Mouse (Mus musculus) midbrain, postnatal 0 days (tissue): ENCODE results near the gene Acadsb. TPM values are rescaled to one million over a fixed set of nuclear protein-coding genes. Genes with fewer than 3 reads are reported as not detected.

Experiments
- ATAC-seq: fragments of 200-750 bp; cut with Nextera tagmentation; 2 replicates; pipeline ENCODE4 v1.8.0; 2017; ENCODE audit warnings: moderate number of reproducible peaks, mild to moderate bottlenecking, moderate TSS enrichment, moderate library complexity; ENCODE audit not compliant: low FRiP score
- DNase-seq: peaks from one replicate; pipeline ENCODE4 v3.0.0-alpha.2; 2015; ENCODE audit warnings: low spot score
- H3K27ac ChIP-seq: fragments of 300-500 bp; sonication (generic); 2 replicates; pipeline ENCODE4 v1.5.1; 2014; ENCODE audit warnings: low read depth, mild to moderate bottlenecking, low read length, mixed read lengths
- H3K27me3 ChIP-seq: fragments of 300-500 bp; sonication (generic); 2 replicates; pipeline ENCODE4 v1.6.1; 2014; ENCODE audit warnings: low read length, control low read depth, mixed read lengths; ENCODE audit not compliant: insufficient read depth
- H3K36me3 ChIP-seq: fragments of 300-500 bp; sonication (generic); 2 replicates; pipeline ENCODE4 v1.6.1; 2014; ENCODE audit warnings: low read length, control low read depth, mixed read lengths; ENCODE audit not compliant: insufficient read depth
- H3K4me1 ChIP-seq: fragments of 300-500 bp; sonication (generic); 2 replicates; pipeline ENCODE4 v1.6.1; 2014; ENCODE audit warnings: mild to moderate bottlenecking, control low read depth, antibody characterized with exemption, low read length, mixed read lengths; ENCODE audit not compliant: insufficient read depth
- H3K4me2 ChIP-seq: fragments of 300-500 bp; sonication (generic); 2 replicates; pipeline ENCODE4 v1.6.1; 2014; ENCODE audit warnings: low read depth, mild to moderate bottlenecking, low read length, mixed read lengths; ENCODE audit not compliant: poor library complexity, severe bottlenecking
- H3K4me3 ChIP-seq: fragments of 300-500 bp; sonication (generic); 2 replicates; pipeline ENCODE4 v1.5.1; 2014; ENCODE audit warnings: low read depth, mild to moderate bottlenecking, low read length, moderate library complexity
- H3K9ac ChIP-seq: fragments of 300-500 bp; sonication (generic); replicated peaks from 2 replicates; pipeline ENCODE4 v1.6.1; 2014; ENCODE audit warnings: mild to moderate bottlenecking, low read length, moderate library complexity, mixed read lengths; ENCODE audit not compliant: poor library complexity, severe bottlenecking
- H3K9me3 ChIP-seq: fragments of 300-500 bp; sonication (generic); 2 replicates; pipeline ENCODE4 v1.6.1; 2016; ENCODE audit warnings: low read length, control low read depth
- CTCF ChIP-seq: IDR thresholded peaks from 2 replicates; pipeline ENCODE4 v1.5.1; 2016; ENCODE audit warnings: antibody characterized with exemption, mild to moderate bottlenecking
- WGBS: fragments of 180-500 bp; shearing (Covaris S2); extraction: QIAGEN DNeasy Blood & Tissue Kit; methylation state at CpG from one replicate; pipeline ENCODE4 v1.1.7; 2014; 5-methylcytosine and 5-hydroxymethylcytosine counted together
- polyA plus RNA-seq: library from polyadenylated mRNA; unstranded; fragments of >200 nt; fragmentation: Nextera tagmentation; extraction: Ambion mirVana; gene quantifications from 2 replicates; pipeline ENCODE4 v1.2.1, GENCODE M21; 2015
- total RNA-seq: library from RNA; depleted of rRNA; stranded (reverse); fragments of >200 nt; gene quantifications from 2 replicates; pipeline ENCODE4 v1.2.3, GENCODE M21; 2014; rRNA removed

The Acadsb gene
- total RNA-seq (36.2 and 47.2 TPM in 2 replicates), polyA plus RNA-seq (73.2 and 78.7 TPM in 2 replicates)

DNA sequence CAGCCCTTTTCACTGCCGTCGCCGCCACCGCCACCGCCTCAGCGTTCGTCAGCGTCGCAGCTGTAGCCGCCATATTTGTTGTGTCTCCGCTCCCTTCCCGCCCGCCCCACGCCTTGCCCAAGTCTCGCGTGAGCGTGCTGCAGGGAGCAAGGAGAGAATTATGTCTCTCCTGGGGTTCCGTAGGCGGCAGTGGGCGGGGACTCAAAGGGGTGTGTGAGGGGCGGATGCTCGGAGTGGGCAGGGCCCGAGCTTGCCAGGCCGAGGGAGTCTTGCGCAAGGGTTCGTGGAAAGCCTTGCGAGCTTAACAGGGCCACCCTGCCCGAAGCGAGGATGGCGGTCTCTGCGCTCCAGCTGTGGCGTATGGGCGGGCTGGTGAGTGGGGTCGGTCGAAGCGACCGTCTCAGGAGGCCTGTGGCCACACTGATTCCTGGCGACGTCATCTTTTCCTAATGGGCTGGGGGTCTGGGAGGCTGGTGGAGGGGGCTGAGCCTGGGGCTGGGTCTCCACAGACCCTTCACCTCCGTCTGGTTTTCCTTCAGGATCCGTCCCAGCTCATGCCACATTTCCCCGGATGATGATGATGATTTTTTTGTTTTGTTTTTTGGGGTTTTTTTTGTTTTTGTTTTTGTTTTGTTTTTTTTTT lies at the start of gene Acadsb, which contains the start of gene Ikzf5:
Acadsb (plus strand) TSS at position 186 of the 643 bp plus-strand sequence.
Ikzf5 (minus strand) TSS at position 106 of the 643 bp plus-strand sequence.
- H3K4me3 ChIP-seq = peak within 1 kb of the TSS; percentile 94
- peak within 1 kb of the TSS; percentile 84 for H3K27ac ChIP-seq
- DNase-seq (peak; percentile 97), ATAC-seq (peak; percentile 96)
- no peaks in the 10 kb centered on the region for H3K36me3 ChIP-seq
- TF ChIP-seq CTCF = no peak
- WGBS = under 1% methylated on average over 37 of the region's 42 CpGs
- no peaks in the 10 kb centered on the region for H3K27me3 ChIP-seq
- no peaks in the 10 kb centered on the region for H3K9me3 ChIP-seq
- H3K9ac ChIP-seq = peak within 1 kb of the TSS; percentile 90
- H3K4me1 ChIP-seq = peaks cover 12% of the 10 kb centered on the region; the same call in 1 of the 2 replicates
- H3K4me2 ChIP-seq = peak within 1 kb of the TSS; percentile 74

DNA sequence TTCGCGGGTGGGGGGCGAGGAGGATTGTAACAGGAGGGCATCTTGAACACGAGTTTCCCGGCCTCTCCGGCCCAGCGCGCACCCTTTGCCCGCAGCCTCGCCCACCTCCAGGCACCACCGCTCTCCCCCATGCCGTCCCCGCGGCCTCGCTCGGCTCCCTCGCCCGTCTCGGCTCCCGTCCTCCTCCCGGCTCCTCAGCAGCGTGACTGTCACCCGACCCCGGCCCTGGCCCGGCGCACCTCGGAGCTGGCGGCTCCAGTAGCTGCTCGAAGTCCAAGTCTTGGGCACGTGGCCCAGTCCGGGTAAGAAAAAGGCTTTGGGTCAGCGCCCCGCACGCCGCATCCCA lies 48.2 kb upstream of the Acadsb start:
- WGBS = under 1% methylated on average over 35 of the region's 35 CpGs
- peak overlapping the region; percentile 86 for H3K4me2 ChIP-seq
- TF ChIP-seq CTCF = no peak
- DNase-seq (no peak), ATAC-seq (peak; percentile 76)
- peak overlapping the region; percentile 94 for H3K4me3 ChIP-seq
- H3K36me3 ChIP-seq = peaks cover 3% of the 10 kb centered on the region; the same call in 1 of the 2 replicates
- peak overlapping the region; percentile 90 for H3K9ac ChIP-seq
- H3K27ac ChIP-seq = peak overlapping the region; percentile 77
- H3K27me3 ChIP-seq = no peaks in the 10 kb centered on the region
- no peaks in the 10 kb centered on the region for H3K9me3 ChIP-seq
- H3K4me1 ChIP-seq = no peaks in the 10 kb centered on the region

DNA sequence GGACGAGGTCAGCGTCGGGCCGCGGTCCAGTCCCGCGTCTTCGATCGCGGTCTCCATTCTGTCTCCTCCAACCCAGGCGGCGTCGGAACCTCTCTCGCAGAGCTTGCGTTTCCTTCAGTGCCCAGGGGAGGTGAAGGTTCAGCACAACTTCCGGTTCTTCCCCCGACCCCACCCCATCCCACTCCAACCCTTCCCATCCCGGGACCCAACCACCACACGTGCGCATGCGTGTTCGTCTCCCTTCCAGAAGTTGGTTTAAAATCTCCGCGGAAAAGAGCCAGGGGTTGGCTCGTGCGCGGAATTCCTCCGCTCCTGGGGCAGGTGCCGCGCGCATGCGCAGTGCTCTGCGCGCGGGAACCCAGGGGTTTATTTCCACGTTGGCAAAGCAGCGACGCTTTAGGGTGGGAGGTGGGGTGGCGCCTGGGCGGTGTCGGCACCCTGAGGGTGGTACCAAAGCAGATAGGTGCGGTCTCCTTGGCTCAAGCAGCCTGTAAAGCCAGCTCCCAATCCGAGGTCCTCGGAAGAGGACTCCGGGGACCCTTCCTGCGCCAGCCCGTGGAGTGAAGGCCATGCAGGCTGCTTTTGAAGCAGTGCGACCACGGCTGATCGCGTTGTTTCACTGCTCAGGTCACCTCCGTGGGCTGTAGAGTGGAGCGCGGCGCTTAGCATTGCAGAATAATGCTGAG lies 47.6 kb upstream of the Acadsb start, which contains the start of gene 2310057M21Rik:
2310057M21Rik (minus strand) TSS at position 145 of the 686 bp plus-strand sequence.
- Histone ChIP-seq H3K27me3 (no peaks in the 10 kb centered on the region), H3K36me3 (no peaks in the 10 kb centered on the region), H3K4me1 (no peaks in the 10 kb centered on the region), H3K4me3 (peak within 1 kb of the TSS; percentile 94), H3K9me3 (no peaks in the 10 kb centered on the region), H3K27ac (peak within 1 kb of the TSS; percentile 77), H3K4me2 (peak within 1 kb of the TSS; percentile 86), H3K9ac (peak within 1 kb of the TSS; percentile 90)
- DNase-seq = peak; percentile 99
- peak; percentile 99 for ATAC-seq
- WGBS = under 1% methylated on average over 55 of the region's 55 CpGs
- TF ChIP-seq CTCF = 0 out of 2 replicates have a peak, but pooled peaks have one; percentile 1

DNA sequence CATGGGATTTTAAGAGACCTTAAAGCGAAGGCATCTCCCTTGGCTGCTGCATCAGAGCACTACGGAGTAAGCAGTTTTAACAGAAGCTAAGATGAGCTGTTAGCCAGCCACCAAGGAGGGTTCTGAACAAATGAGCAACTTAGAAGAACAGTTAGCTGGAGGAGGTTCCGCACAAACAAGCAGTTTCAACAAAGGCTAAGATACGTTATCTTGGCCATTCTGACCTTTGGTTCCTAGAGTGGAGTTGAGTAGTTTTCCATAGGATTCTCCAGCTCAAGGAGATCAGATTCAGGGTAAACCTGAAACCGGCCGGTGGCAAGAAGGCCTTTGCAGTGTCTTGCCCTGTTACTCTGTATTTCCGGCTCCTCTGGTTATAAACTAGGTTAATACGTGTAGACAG lies 46.3 kb upstream of the Acadsb start:
- no peaks in the 10 kb centered on the region for H3K4me1 ChIP-seq
- no peak overlapping the region for H3K27ac ChIP-seq
- H3K36me3 ChIP-seq = no peaks in the 10 kb centered on the region
- DNase-seq (no peak), ATAC-seq (no peak)
- no peak overlapping the region for H3K4me3 ChIP-seq
- H3K9ac ChIP-seq = no peak overlapping the region
- H3K9me3 ChIP-seq = no peaks in the 10 kb centered on the region
- 95% methylated on average over 8 of the region's 8 CpGs for WGBS
- TF ChIP-seq CTCF = no peak
- H3K4me2 ChIP-seq = no peak overlapping the region
- no peaks in the 10 kb centered on the region for H3K27me3 ChIP-seq

DNA sequence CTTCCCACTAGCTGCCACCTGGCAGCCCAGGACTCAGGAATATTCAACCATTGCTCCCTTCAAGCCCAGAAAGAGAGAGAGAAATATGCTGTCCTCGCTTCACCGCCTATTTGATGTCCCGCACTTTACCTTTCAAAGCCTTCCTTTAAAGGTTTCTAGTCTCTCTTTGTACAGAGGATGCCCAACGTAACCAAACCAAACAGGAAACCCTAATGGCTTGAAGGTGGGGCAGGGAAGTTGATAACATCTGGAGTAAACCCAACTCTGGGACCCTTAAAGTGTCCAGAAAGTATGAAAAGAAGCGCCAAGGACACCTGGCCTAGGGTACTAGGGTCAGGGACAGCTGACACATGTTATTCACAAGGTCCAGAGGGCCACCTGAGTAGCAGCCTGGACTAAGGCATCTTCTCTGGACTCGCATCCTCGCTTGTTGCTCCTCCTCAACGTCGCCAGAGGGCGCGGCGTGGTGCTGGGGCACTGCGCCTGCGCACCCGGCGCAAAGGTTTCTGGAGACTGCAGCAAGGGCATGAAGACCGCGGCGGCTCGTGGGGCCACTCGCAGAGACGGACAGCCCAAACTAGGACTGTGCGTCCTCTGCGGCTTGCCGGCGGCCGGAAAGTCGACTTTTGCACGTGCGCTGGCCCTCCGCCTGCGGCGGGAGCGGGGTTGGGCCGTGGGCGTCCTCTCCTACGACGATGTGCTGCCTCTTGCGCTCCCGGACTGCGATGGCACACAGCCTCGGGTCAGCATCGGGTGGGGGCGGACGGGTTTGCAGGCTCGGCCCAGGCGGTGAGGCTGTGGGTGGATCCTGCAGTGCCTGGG lies 39.5 kb upstream of the Acadsb start, which contains the start of gene Pstk:
Pstk (plus strand) TSS at position 494 of the 822 bp plus-strand sequence.
- no peaks in the 10 kb centered on the region for H3K36me3 ChIP-seq
- H3K4me2 ChIP-seq = peak within 1 kb of the TSS; percentile 73
- no peaks in the 10 kb centered on the region for H3K9me3 ChIP-seq
- H3K27ac ChIP-seq = peak within 1 kb of the TSS; percentile 75
- no peaks in the 10 kb centered on the region for H3K27me3 ChIP-seq
- DNase-seq = peak; percentile 92
- H3K9ac ChIP-seq = peak within 1 kb of the TSS; percentile 72
- peak; percentile 87 for TF ChIP-seq CTCF
- peak within 1 kb of the TSS; percentile 62 for H3K4me3 ChIP-seq
- 5% methylated on average over 47 of the region's 47 CpGs for WGBS
- ATAC-seq = peak; percentile 92
- H3K4me1 ChIP-seq = no peaks in the 10 kb centered on the region
